In genomic region chr8:75071627-75072346, GRCm38 (mm10) we compare ENCODE assay signal across 8 mouse cellular contexts. TPM values are rescaled to one million over a fixed set of nuclear protein-coding genes. Genes with fewer than 3 reads are reported as not detected.
A peak's percentile ranks its signal among the peaks of the same experiment; 100 is the strongest.
DNase-seq lines count a peak whose midpoint lies in the region; ATAC-seq and TF ChIP-seq lines count a peak whose summit lies in the region.

No protein-coding gene starts in this region.

- peak; percentile 81; the same call in 1 of the 2 replicates for TF ChIP-seq CTCF in spleen, adult 2 months (IDR thresholded peaks at IDR 0.05; ENCODE audit: extremely low read depth, insufficient read depth, insufficient read length, insufficient replicate concordance)

- 27% methylated on average over 4 of the region's 4 CpGs for WGBS in embryonic facial prominence, embryonic 12.5 days
- WGBS in limb, embryonic 12.5 days, result 29% methylated on average over 4 of the region's 4 CpGs
- 23% methylated on average over 4 of the region's 4 CpGs for WGBS in midbrain, embryonic 15.5 days
- 19% methylated on average over 4 of the region's 4 CpGs for WGBS in spleen, adult 2 months

- no peak overlapping the region for H3K4me2 ChIP-seq in embryonic facial prominence, embryonic 12.5 days (replicated peaks)
- H3K4me2 ChIP-seq in limb, embryonic 12.5 days, result no peak overlapping the region
- no peak overlapping the region for H3K4me2 ChIP-seq in midbrain, embryonic 15.5 days

- H3K4me3 ChIP-seq in embryonic facial prominence, embryonic 12.5 days, result no peak overlapping the region
- H3K4me3 ChIP-seq in limb, embryonic 12.5 days (replicated peaks), result no peak overlapping the region
- no peak overlapping the region for H3K4me3 ChIP-seq in midbrain, embryonic 15.5 days
- no peak overlapping the region for H3K4me3 ChIP-seq in spleen, adult 2 months (ENCODE audit: extremely low read depth, insufficient read depth, insufficient read length)

- H3K4me1 ChIP-seq in embryonic facial prominence, embryonic 12.5 days, result no peaks in the 10 kb centered on the region
- H3K4me1 ChIP-seq in limb, embryonic 12.5 days (replicated peaks), result no peaks in the 10 kb centered on the region
- no peaks in the 10 kb centered on the region for H3K4me1 ChIP-seq in midbrain, embryonic 15.5 days
- no peaks in the 10 kb centered on the region for H3K4me1 ChIP-seq in spleen, adult 2 months (ENCODE audit: control insufficient read depth, insufficient read depth, insufficient read length)

- H3K27ac ChIP-seq in embryonic facial prominence, embryonic 12.5 days, result no peak overlapping the region
- H3K27ac ChIP-seq in limb, embryonic 12.5 days, result no peak overlapping the region
- no peak overlapping the region for H3K27ac ChIP-seq in midbrain, embryonic 15.5 days
- H3K27ac ChIP-seq in spleen, adult 2 months (ENCODE audit: insufficient read depth, low read length), result no peak overlapping the region

- ATAC-seq in embryonic facial prominence, embryonic 12.5 days (ENCODE audit: insufficient number of reproducible peaks, insufficient read depth, low FRiP score, low TSS enrichment), result peak; percentile 77
- peak; percentile 78 for ATAC-seq in limb, embryonic 12.5 days (ENCODE audit: insufficient number of reproducible peaks, insufficient read depth, low FRiP score, low TSS enrichment, low read depth)
- ATAC-seq in midbrain, embryonic 15.5 days (replicated peaks), result peak; percentile 90

- H3K27me3 ChIP-seq in embryonic facial prominence, embryonic 12.5 days, result no peaks in the 10 kb centered on the region
- H3K27me3 ChIP-seq in limb, embryonic 12.5 days, result no peaks in the 10 kb centered on the region
- H3K27me3 ChIP-seq in midbrain, embryonic 15.5 days (replicated peaks), result no peaks in the 10 kb centered on the region
- no peaks in the 10 kb centered on the region for H3K27me3 ChIP-seq in spleen, adult 2 months (ENCODE audit: control insufficient read depth, insufficient read depth, low read length)

- TF ChIP-seq POLR2A in spleen, adult 2 months (IDR thresholded peaks at IDR 0.05; ENCODE audit: low read depth, low read length), result no peak

- 0 out of 2 replicates have a peak, but pooled peaks cover 4% of the 10 kb centered on the region for H3K36me3 ChIP-seq in embryonic facial prominence, embryonic 12.5 days
- H3K36me3 ChIP-seq in limb, embryonic 12.5 days, result 0 out of 2 replicates have a peak, but pooled peaks cover 12% of the 10 kb centered on the region
- no peaks in the 10 kb centered on the region for H3K36me3 ChIP-seq in midbrain, embryonic 15.5 days (replicated peaks)
- no peaks in the 10 kb centered on the region; the same call in 1 of the 2 replicates for H3K36me3 ChIP-seq in spleen, adult 2 months (ENCODE audit: control insufficient read depth, insufficient read depth, low read length)

- H3K9me3 ChIP-seq in embryonic facial prominence, embryonic 12.5 days, result no peaks in the 10 kb centered on the region
- no peaks in the 10 kb centered on the region for H3K9me3 ChIP-seq in limb, embryonic 12.5 days
- H3K9me3 ChIP-seq in midbrain, embryonic 15.5 days, result no peaks in the 10 kb centered on the region

- no peak overlapping the region for H3K9ac ChIP-seq in embryonic facial prominence, embryonic 12.5 days
- H3K9ac ChIP-seq in limb, embryonic 12.5 days (replicated peaks), result no peak overlapping the region
- no peak overlapping the region for H3K9ac ChIP-seq in midbrain, embryonic 15.5 days

- peak; percentile 56 for DNase-seq in 3134 (ENCODE audit: extremely low read depth, insufficient read length, low spot score)
- peak; percentile 80 for DNase-seq in adrenal gland, postnatal 25 days
- peak; percentile 87 for DNase-seq in heart, adult 8-10 months (ENCODE audit: low spot score)
- DNase-seq in kidney, adult 8-10 months, result peak; percentile 76 to 90
- peak in 1 of 2 experiments; percentile 60 for DNase-seq in spleen, adult 2 months (ENCODE audit: low read depth in 1 of 2, low spot score in 2 of 2)

RNA-seq across cellular contexts. Expression of gene Hmox1, which starts 21.6 kb away (rescaled TPM):
- 26.3 and 44.3 TPM in 2 replicates for total RNA-seq in adrenal gland, postnatal 25 days (2021)
- 19.5 and 23.4 TPM in 2 replicates for polyA plus RNA-seq in embryonic facial prominence, embryonic 12.5 days (2016; fragmentation: Nextera tagmentation; extraction: Ambion mirVana)
- 10 to 100 TPM in 1 of 4 experiments, 1 to 10 TPM in 3; 7.7 to 10.2 (median 9.1) TPM for total RNA-seq in heart, adult 8-10 months (2022)
- 19.3 and 23.4 TPM in 2 replicates for polyA plus RNA-seq in limb, embryonic 12.5 days (2016; fragmentation: Nextera tagmentation; extraction: Ambion mirVana)
- 11.6 and 14.2 TPM in 2 replicates for polyA plus RNA-seq in midbrain, embryonic 15.5 days (2015; fragmentation: Nextera tagmentation; extraction: Ambion mirVana)
- 222 and 386 TPM in 2 replicates for polyA plus RNA-seq in spleen, adult 2 months (2012; rRNA removed)

RNA-seq across cellular contexts. Expression of gene Mcm5, which starts 37.6 kb away (rescaled TPM):
- total RNA-seq in adrenal gland, postnatal 25 days (2021), result 24.2 and 26.3 TPM in 2 replicates
- 205 TPM in 2 replicates for polyA plus RNA-seq in embryonic facial prominence, embryonic 12.5 days (2016; fragmentation: Nextera tagmentation; extraction: Ambion mirVana)
- total RNA-seq in heart, adult 8-10 months (2022), result 1 to 10 TPM; 3.6 to 4.1 (median 4.0) TPM
- 250 and 255 TPM in 2 replicates for polyA plus RNA-seq in limb, embryonic 12.5 days (2016; fragmentation: Nextera tagmentation; extraction: Ambion mirVana)
- polyA plus RNA-seq in midbrain, embryonic 15.5 days (2015; fragmentation: Nextera tagmentation; extraction: Ambion mirVana), result 34.0 and 34.2 TPM in 2 replicates
- 34.8 and 44.1 TPM in 2 replicates for polyA plus RNA-seq in spleen, adult 2 months (2012; rRNA removed)

RNA-seq across cellular contexts. Expression of gene Tom1, which starts 38.3 kb away (rescaled TPM):
- total RNA-seq in adrenal gland, postnatal 25 days (2021), result 36.1 and 45.9 TPM in 2 replicates
- 30.5 and 36.9 TPM in 2 replicates for polyA plus RNA-seq in embryonic facial prominence, embryonic 12.5 days (2016; fragmentation: Nextera tagmentation; extraction: Ambion mirVana)
- 10 to 100 TPM; 57.4 to 72.0 (median 64.0) TPM for total RNA-seq in heart, adult 8-10 months (2022)
- 29.1 and 31.4 TPM in 2 replicates for polyA plus RNA-seq in limb, embryonic 12.5 days (2016; fragmentation: Nextera tagmentation; extraction: Ambion mirVana)
- 32.0 and 34.3 TPM in 2 replicates for polyA plus RNA-seq in midbrain, embryonic 15.5 days (2015; fragmentation: Nextera tagmentation; extraction: Ambion mirVana)
- 24.7 and 29.7 TPM in 2 replicates for polyA plus RNA-seq in spleen, adult 2 months (2012; rRNA removed)
